19 mouse cellular contexts compared by ENCODE assay signal in genomic region chr1:62853362-62853761, GRCm38 (mm10).
"Had no signal": no experiment of that assay in that cellular context is flagged by ENCODE, and none has a peak within 500 bp of the region (broad histone marks: within the 10 kb centered on the region; RNA-seq: fewer than 3 reads in every experiment).

No protein-coding gene starts in this region.

- H3K27ac ChIP-seq: left cerebral cortex, adult 2 months; liver, embryonic 13.5 days; neural tube, embryonic 12.5 days; neural tube, embryonic 15.5 days; stomach, embryonic 15.5 days had no signal

- H3K4me1 ChIP-seq: liver, embryonic 13.5 days; stomach, embryonic 15.5 days had no signal

- H3K4me3 ChIP-seq: left cerebral cortex, adult 2 months; liver, embryonic 13.5 days; neural tube, embryonic 12.5 days; neural tube, embryonic 15.5 days; stomach, embryonic 15.5 days had no signal

- H3K4me2 ChIP-seq: liver, embryonic 13.5 days; midbrain, embryonic 11.5 days; neural tube, embryonic 12.5 days; neural tube, embryonic 15.5 days; stomach, embryonic 15.5 days had no signal

- H3K36me3 ChIP-seq: liver, embryonic 13.5 days; neural tube, embryonic 12.5 days; neural tube, embryonic 15.5 days; stomach, embryonic 15.5 days had no signal

- H3K27me3 ChIP-seq: liver, embryonic 13.5 days; neural tube, embryonic 12.5 days; neural tube, embryonic 15.5 days; stomach, embryonic 15.5 days had no signal

- DNase-seq: kidney, adult 18-20 months; kidney, postnatal 36 days; layer of hippocampus, postnatal 36 days; liver, embryonic 13.5 days; lung, adult 2 months; lung, postnatal 14 days; lung, postnatal 4 days; midbrain, embryonic 14.5 days; right cerebral cortex, adult 18-20 months; right cerebral cortex, postnatal 14 days; spleen, adult 18-20 months; thymus, adult 2 months; thymus, postnatal 14 days; thymus, postnatal 4 days had no signal

- H3K9ac ChIP-seq: liver, embryonic 13.5 days; neural tube, embryonic 12.5 days; neural tube, embryonic 15.5 days; stomach, embryonic 15.5 days had no signal

- H3K9me3 ChIP-seq: liver, embryonic 13.5 days; neural tube, embryonic 12.5 days; neural tube, embryonic 15.5 days; stomach, embryonic 15.5 days had no signal
